Mouse (Mus musculus) bone marrow macrophage, adult 2 months (primary cell): Measurements from ENCODE around the gene Prkd2. TPM values are rescaled to one million over a fixed set of nuclear protein-coding genes. Genes with fewer than 3 reads are reported as not detected.

ENCODE experiments used
- H3K27ac ChIP-seq: 2 replicates; pipeline ENCODE4 v1.5.1; 2012; ENCODE audit warnings: low read depth, low read length; ENCODE audit not compliant: insufficient read depth
- H3K4me1 ChIP-seq: 2 replicates; pipeline ENCODE4 v1.6.1; 2012; ENCODE audit warnings: low read length; ENCODE audit not compliant: control insufficient read depth, insufficient read depth
- H3K4me3 ChIP-seq: 2 replicates; pipeline ENCODE4 v1.5.1; 2012; ENCODE audit warnings: mild to moderate bottlenecking, low read length, moderate library complexity; ENCODE audit not compliant: insufficient read depth
- CTCF ChIP-seq: IDR thresholded peaks from 2 replicates; pipeline ENCODE4 v1.5.1; 2012; ENCODE audit warnings: low read depth, mild to moderate bottlenecking, low read length, moderate library complexity
- POLR2A ChIP-seq: IDR thresholded peaks from 2 replicates; pipeline ENCODE4 v1.6.1; 2012; ENCODE audit warnings: mild to moderate bottlenecking, low read depth, low read length, borderline replicate concordance
- polyA plus RNA-seq: library from polyadenylated mRNA; stranded (reverse); fragments of >200 nt; gene quantifications from 2 replicates; pipeline ENCODE4 v1.2.4, GENCODE M21; 2012; ENCODE audit not compliant: missing spikeins, insufficient read depth, insufficient read length

The Prkd2 gene
- polyA plus RNA-seq, 1 experiment, result 9.8 TPM

DNA sequence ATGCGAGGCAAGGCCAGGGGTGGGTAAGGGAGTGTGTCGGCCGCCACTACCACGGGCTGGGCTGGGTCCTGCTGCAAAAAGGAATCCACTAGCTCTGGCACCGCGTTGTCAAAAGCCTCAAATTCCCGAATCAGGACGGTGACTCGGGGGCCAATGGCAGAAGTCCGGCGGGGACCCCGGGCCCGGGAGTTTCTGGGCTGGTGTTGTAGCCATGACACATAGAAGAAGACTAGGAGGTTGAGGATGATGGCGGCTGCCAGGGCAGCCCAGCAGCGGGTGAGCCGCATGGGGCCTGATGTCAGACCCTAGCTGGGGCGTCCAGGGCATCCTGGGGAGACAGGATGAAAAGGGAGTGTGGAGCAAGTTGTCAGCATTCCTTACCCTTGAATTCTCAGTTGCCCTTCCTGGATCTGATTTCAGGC is 31.0 kb upstream of the Prkd2 start:
- Histone ChIP-seq H3K4me3 (no peak overlapping the region), H3K4me1 (peaks cover 4% of the 10 kb centered on the region; the same call in 1 of the 2 replicates)
- TF ChIP-seq CTCF (no peak), POLR2A (no peak)

DNA sequence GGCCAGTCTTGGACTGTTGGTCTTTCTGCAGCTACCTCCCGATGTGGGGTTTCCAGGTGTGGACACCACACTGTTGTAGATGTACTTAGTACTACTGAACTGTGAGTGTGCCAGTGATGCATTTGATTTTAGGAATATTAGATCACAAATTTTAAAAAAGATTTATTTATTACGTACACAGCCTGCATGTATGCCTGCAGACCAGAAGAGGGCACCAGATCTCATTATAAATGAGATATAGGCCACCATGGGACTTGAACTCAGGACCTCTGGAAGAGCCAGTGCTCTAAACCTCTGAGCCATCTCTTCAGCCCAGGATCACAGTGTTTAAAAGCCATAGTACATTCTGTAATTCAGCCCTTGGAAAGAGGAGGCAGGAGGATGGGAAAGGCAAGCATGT is 30.2 kb upstream of the Prkd2 start:
- TF ChIP-seq CTCF, result no peak
- no peak for TF ChIP-seq POLR2A
- Histone ChIP-seq H3K4me3 (no peak overlapping the region), H3K27ac (no peak overlapping the region), H3K4me1 (peaks cover 6% of the 10 kb centered on the region)

More for the DNA sequence above, 31.0 kb upstream of the Prkd2 start:
- no peak overlapping the region for H3K27ac ChIP-seq

DNA sequence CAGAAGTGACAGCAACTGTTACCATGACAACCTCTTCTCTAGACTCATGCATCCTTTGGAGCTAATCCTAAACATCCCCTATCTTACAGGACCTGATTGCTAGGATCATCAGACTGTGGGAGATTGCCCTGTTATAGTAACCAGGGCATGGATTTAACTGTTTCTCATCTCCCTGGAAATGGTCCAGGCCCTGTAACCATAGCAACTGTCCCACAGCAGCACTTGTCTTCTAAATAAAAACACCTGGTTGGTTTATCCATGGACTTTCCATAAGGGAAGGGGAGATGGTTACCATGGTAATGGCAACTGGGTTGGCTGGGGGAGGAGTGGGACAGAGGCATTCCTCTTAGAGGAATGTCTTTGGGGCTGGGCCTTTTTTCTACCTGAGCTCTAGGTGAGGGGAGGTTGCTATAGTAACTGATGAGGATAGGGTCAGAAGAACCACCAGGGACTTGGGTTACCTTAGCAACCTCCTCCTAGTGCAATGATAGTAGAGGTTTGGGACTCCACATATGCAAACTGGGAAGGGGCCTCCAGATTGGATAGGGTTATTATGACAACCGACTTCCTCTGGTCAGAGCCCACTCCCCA is 27.3 kb upstream of the Prkd2 start, which contains the start of gene Strn4:
Gene Strn4, plus strand, starts transcription at position 539 of the 591 bp plus-strand sequence.
- H3K4me1 ChIP-seq, result peaks cover 30% of the 10 kb centered on the region
- peak within 1 kb of the TSS; percentile 96 for H3K4me3 ChIP-seq
- no peak for TF ChIP-seq CTCF
- no peak for TF ChIP-seq POLR2A
- peak within 1 kb of the TSS; percentile 46 for H3K27ac ChIP-seq

DNA sequence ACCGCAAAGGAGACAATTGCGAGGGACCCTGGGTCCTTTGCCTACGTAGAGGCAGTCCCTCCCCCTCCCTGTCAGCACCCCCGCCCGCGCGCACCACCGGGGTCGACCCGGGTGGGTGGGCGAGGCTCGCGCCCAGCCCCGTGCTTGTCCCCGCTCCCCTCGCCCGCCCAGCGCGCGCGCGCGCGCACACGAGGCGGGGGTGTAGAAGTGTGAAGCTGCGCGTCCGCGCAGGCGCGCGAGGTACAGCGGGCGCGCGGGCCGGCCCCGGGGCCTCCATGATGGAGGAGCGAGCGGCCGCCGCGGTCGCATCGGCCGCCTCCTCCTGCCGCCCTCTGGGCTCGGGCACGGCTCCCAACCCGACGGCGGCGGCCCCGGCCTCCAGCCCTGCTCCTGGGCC is 26.6 kb upstream of the Prkd2 start:
- Histone ChIP-seq H3K4me3 (peak overlapping the region; percentile 96), H3K4me1 (peaks cover 35% of the 10 kb centered on the region), H3K27ac (peak overlapping the region; percentile 46)
- TF ChIP-seq POLR2A (no peak), CTCF (no peak)

DNA sequence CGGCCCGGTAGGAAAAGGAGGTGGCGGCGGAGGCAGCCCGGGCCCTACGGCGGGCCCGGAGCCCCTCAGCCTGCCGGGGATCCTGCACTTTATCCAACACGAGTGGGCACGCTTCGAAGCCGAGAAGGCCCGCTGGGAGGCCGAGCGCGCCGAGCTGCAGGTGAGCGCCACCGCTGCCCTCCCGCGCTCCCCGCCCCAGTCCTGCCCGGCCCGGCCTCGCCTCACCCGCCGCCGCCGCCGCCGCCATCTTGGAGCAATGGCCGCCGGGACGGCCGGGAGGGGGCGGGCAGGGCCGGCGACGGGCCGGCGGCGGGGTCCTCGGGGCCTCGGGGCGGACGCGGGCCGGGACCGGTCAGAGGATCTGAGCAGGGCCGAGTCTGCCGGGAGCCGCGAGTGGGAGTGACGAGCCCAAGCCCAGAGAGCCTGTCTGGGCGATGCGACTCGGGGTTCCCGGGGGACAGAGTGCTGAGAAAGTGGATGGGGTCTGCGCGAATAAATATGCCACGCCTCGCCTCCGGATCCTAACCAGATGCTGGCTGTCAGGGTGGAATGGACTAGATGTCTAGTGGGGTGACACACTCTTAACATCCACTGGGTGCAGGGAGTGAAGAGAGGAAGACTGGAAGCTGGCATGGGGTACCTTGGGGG is 26.1 kb upstream of the Prkd2 start, which contains the start of gene Fkrp:
Gene Fkrp, minus strand, starts transcription at position 258 of the 648 bp plus-strand sequence.
- peaks cover 40% of the 10 kb centered on the region for H3K4me1 ChIP-seq

DNA sequence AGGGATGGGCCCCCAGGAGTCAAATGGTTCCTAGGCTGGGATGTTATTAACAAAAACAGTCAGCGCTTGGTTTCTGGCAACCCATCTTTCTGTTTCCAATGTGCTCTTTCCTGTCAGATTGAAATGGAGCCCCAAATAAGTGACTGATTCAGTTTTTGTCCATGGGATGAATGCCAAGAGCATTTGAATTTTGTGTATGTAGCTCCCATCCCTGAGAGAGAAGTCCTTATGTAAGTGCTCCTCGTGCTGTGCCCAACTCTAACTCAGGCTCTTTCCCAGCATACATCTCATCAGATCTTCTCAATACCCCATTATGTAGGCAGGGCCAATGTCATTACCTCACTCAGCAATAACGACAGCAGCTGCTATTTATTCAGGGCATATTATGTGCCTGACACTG is 25.0 kb upstream of the Prkd2 start:
- H3K4me1 ChIP-seq, result peaks cover 50% of the 10 kb centered on the region
- no peak overlapping the region for H3K27ac ChIP-seq
- H3K4me3 ChIP-seq, result peak overlapping the region; percentile 96
- TF ChIP-seq POLR2A (no peak), CTCF (no peak)

More for the DNA sequence above, 26.1 kb upstream of the Prkd2 start, which contains the start of gene Fkrp:
- Histone ChIP-seq H3K27ac (peak within 1 kb of the TSS; percentile 46), H3K4me3 (peak within 1 kb of the TSS; percentile 96)
- TF ChIP-seq POLR2A, result no peak
- no peak for TF ChIP-seq CTCF

DNA sequence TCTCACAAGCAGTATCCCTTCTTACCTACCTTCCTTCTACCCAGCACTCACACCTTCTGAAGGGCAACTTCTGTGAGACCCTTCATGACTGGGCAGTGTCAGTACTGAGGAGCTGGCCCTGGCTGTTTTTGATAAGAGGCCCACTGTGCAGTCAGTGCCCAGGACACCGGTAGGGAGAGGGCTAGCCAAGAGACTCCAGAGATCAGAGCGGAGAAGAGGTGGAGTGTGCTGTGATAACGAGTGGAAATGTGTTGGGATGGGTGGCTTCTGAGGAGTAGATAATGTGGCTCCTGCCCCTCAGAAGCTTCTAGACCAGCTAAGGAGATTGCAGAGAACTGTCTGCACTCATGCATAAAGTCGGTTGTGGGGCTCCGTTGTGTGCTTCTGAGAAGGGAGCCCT is 22.9 kb upstream of the Prkd2 start:
- TF ChIP-seq POLR2A (no peak), CTCF (no peak)
- peaks cover 57% of the 10 kb centered on the region for H3K4me1 ChIP-seq
- peak overlapping the region; percentile 44 for H3K27ac ChIP-seq
- H3K4me3 ChIP-seq, result no peak overlapping the region

DNA sequence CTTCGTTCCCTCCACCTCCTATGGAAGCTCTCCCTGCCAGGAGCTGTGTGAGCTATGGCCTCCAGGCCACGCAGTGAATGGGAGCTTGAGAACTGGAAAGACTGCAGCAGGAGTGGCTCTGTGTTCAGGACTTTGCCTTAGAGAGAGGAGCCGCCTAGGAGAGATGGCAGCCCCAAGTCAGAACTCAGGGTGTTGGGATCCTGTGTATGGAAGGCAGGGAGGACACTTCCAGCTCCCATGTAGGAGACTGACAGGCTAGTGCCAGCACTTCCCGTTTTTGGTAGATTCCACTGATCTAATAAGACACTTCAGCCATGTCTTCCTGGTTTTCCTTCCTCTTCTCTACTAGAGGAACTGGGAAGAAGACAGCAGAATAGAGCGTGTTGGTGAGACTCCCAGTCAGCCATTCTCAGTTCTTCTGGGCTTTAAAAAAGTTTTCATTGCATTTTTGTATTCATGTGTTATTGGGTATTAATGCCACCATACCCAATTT is 22.4 kb upstream of the Prkd2 start:
- peak overlapping the region; percentile 44 for H3K27ac ChIP-seq
- no peak overlapping the region for H3K4me3 ChIP-seq
- no peak for TF ChIP-seq CTCF
- no peak for TF ChIP-seq POLR2A
- H3K4me1 ChIP-seq, result peaks cover 57% of the 10 kb centered on the region

DNA sequence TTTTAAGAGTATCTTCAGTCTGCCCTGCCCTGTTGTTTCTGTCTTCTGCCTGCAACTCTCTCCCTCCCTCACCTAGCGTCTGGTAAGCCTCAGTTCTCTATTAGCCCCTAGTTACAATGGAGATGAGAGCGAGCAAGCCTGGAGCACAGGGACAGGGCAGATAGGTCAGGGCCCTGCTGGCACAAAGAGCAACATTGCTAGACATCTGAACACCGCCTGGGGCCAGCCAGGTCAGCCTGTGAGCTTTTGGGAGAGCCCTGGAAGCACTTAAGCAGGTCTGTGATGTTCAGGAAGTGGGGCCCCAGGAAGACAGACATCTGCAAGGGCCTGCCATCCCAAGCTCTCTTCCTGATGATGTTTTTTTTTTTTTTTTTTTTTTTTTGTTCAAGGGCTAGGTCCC is 21.6 kb upstream of the Prkd2 start:
- Histone ChIP-seq H3K4me3 (0 out of 2 replicates have a peak overlapping the region, but pooled peaks have one; percentile 3), H3K4me1 (peaks cover 56% of the 10 kb centered on the region), H3K27ac (peak overlapping the region; percentile 38)
- TF ChIP-seq CTCF (no peak), POLR2A (no peak)

DNA sequence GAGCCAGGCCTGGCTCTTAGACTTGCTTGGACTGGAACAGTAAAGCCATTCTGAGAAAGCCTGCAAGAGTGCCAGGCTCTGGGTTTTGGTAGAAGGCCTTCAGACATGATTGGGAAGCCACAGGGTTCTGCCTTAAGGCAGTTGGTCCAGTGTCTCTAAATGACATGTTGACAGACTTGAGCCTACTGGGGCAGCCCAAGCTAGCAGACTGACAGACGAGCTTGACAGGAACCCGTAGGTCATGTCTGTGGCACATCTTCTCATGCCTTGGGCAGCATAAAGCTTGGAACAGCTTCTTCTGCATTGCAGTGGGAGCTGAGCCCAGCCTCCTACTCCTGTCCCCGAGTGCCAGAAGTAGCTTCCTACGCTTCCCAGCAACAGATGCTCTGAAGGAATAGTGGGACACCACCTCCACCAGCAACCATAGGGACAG is 21.0 kb upstream of the Prkd2 start:
- TF ChIP-seq POLR2A (no peak), CTCF (no peak)
- H3K4me3 ChIP-seq, result no peak overlapping the region
- peaks cover 60% of the 10 kb centered on the region for H3K4me1 ChIP-seq
- H3K27ac ChIP-seq, result no peak overlapping the region
